Mouse (Mus musculus) CH12.LX (cell line): ENCODE measurements around the gene Exd2. TPM values are rescaled to one million over a fixed set of nuclear protein-coding genes. Genes with fewer than 3 reads are reported as not detected.

Source experiments
- DNase-seq: peaks from one replicate; pipeline ENCODE4 v3.0.0-alpha.2; 2013; ENCODE audit errors: extremely low read depth
- H3K27ac ChIP-seq: 2 replicates; pipeline ENCODE4 v1.5.1; 2012; ENCODE audit warnings: low read depth, mild to moderate bottlenecking, control low read depth, moderate library complexity; ENCODE audit not compliant: insufficient read depth
- H3K27me3 ChIP-seq: replicated peaks from 2 replicates; pipeline ENCODE3; 2012; ENCODE audit warnings: inconsistent platforms
- H3K36me3 ChIP-seq, 2 experiments: replicated peaks in 1 of 2; 2 replicates each; pipeline versions ENCODE3 to v1.6.1; 2012; ENCODE audit warnings: inconsistent platforms in 1 of 2, low read length in 1 of 2, mild to moderate bottlenecking in 1 of 2, mixed read lengths in 1 of 2, moderate library complexity in 1 of 2; ENCODE audit not compliant: control insufficient read depth in 1 of 2, insufficient read depth in 1 of 2
- H3K4me1 ChIP-seq, 2 experiments: 2 replicates each; pipeline ENCODE4 v1.6.1; 2012; ENCODE audit warnings: inconsistent platforms in 1 of 2, moderate library complexity in 1 of 2; ENCODE audit not compliant: insufficient read depth in 2 of 2, control insufficient read depth in 1 of 2
- H3K4me2 ChIP-seq: 2 replicates; pipeline ENCODE4 v1.6.1; 2012; ENCODE audit warnings: low read depth, mild to moderate bottlenecking, control low read depth; ENCODE audit not compliant: poor library complexity, insufficient read depth, severe bottlenecking
- H3K4me3 ChIP-seq, 3 experiments: fragments of 150-350 bp in 1 of 3; sonication (generic) in 1 of 3; replicated peaks in 1 of 3; 2 replicates each; pipeline versions ENCODE3 to v1.5.1; 2011 to 2012; ENCODE audit warnings: low read depth in 2 of 3, low read length in 2 of 3, mild to moderate bottlenecking in 2 of 3, moderate library complexity in 2 of 3, control low read depth in 1 of 3, improper control_type of control experiment in 1 of 3, inconsistent platforms in 1 of 3, mixed read lengths in 1 of 3; ENCODE audit not compliant: poor library complexity in 1 of 3
- H3K79me2 ChIP-seq: replicated peaks from 2 replicates; pipeline ENCODE4 v1.6.1; 2012; ENCODE audit warnings: mild to moderate bottlenecking, moderate library complexity; ENCODE audit not compliant: control insufficient read depth, poor library complexity, insufficient read depth, severe bottlenecking; ENCODE audit errors: extremely low read depth
- H3K9ac ChIP-seq: 2 replicates; pipeline ENCODE4 v1.6.1; 2012; ENCODE audit warnings: low read depth, mild to moderate bottlenecking, control low read depth, moderate library complexity; ENCODE audit not compliant: insufficient read depth
- H3K9me3 ChIP-seq: replicated peaks from 2 replicates; pipeline ENCODE3; 2012; ENCODE audit warnings: low read length, inconsistent platforms, mixed read lengths
- CHD2 ChIP-seq: IDR thresholded peaks from 2 replicates; pipeline ENCODE4 v1.6.1; 2011; ENCODE audit warnings: low read length, improper control_type of control experiment
- CTCF ChIP-seq, 2 experiments: IDR thresholded peaks in 1 of 2; conservative IDR thresholded peaks in 1 of 2; 2 replicates each; pipeline ENCODE4 v1.5.1; 2011 to 2012; ENCODE audit warnings: low read depth in 2 of 2, low read length in 2 of 2, improper control_type of control experiment in 1 of 2, inconsistent platforms in 1 of 2, mild to moderate bottlenecking in 1 of 2, moderate library complexity in 1 of 2
- ELF1 ChIP-seq: IDR thresholded peaks from 2 replicates; pipeline ENCODE4 v1.6.1; 2014; ENCODE audit warnings: low read depth, mild to moderate bottlenecking, inconsistent platforms, low read length, improper control_type of control experiment
- JUN ChIP-seq: IDR thresholded peaks from 2 replicates; pipeline ENCODE4 v1.6.1; 2011; ENCODE audit warnings: low read depth, mild to moderate bottlenecking, low read length, improper control_type of control experiment, moderate library complexity; ENCODE audit not compliant: insufficient read depth
- KAT2A ChIP-seq: IDR thresholded peaks from 2 replicates; pipeline ENCODE4 v1.6.1; 2012; ENCODE audit warnings: low read length, improper control_type of control experiment, inconsistent platforms; ENCODE audit not compliant: insufficient replicate concordance
- MAX ChIP-seq: IDR thresholded peaks from 2 replicates; pipeline ENCODE4 v1.6.1; 2011; ENCODE audit warnings: low read length, improper control_type of control experiment
- MAZ ChIP-seq: IDR thresholded peaks from 2 replicates; pipeline ENCODE4 v1.6.1; 2012; ENCODE audit warnings: low read depth, mild to moderate bottlenecking, inconsistent platforms, low read length, improper control_type of control experiment, moderate library complexity
- NRF1 ChIP-seq: IDR thresholded peaks from 2 replicates; pipeline ENCODE4 v1.6.1; 2014; ENCODE audit warnings: low read depth, mild to moderate bottlenecking, inconsistent platforms, low read length, improper control_type of control experiment, moderate library complexity
- POLR2AphosphoS2 ChIP-seq: IDR thresholded peaks from 2 replicates; pipeline ENCODE4 v1.6.1; 2011; ENCODE audit warnings: low read depth, low read length, improper control_type of control experiment
- RAD21 ChIP-seq: IDR thresholded peaks from 2 replicates; pipeline ENCODE4 v1.6.1; 2011; ENCODE audit warnings: low read depth, mild to moderate bottlenecking, low read length, improper control_type of control experiment, moderate library complexity
- RCOR1 ChIP-seq: conservative IDR thresholded peaks from 2 replicates; pipeline ENCODE4 v1.6.1; 2012; ENCODE audit warnings: low read depth, mild to moderate bottlenecking, inconsistent platforms, low read length, improper control_type of control experiment
- TBP ChIP-seq: conservative IDR thresholded peaks from 2 replicates; pipeline ENCODE4 v1.6.1; 2011; ENCODE audit warnings: low read depth, low read length, improper control_type of control experiment
- TCF12 ChIP-seq: IDR thresholded peaks from 2 replicates; pipeline ENCODE4 v1.6.1; 2014; ENCODE audit warnings: low read depth, mild to moderate bottlenecking, inconsistent platforms, low read length, improper control_type of control experiment
- UBTF ChIP-seq: IDR thresholded peaks from 2 replicates; pipeline ENCODE4 v1.6.1; 2012; ENCODE audit warnings: low read depth, mild to moderate bottlenecking, inconsistent platforms, low read length, improper control_type of control experiment, moderate library complexity
- USF1 ChIP-seq: IDR thresholded peaks from 2 replicates; pipeline ENCODE4 v1.6.1; 2014; ENCODE audit warnings: low read depth, mild to moderate bottlenecking, inconsistent platforms, low read length, improper control_type of control experiment
- ZNF384 ChIP-seq: IDR thresholded peaks from 2 replicates; pipeline ENCODE4 v1.6.1; 2012; ENCODE audit warnings: low read depth, low read length, improper control_type of control experiment, inconsistent platforms
- dilution Hi-C: fragments of 300-500 bp; cut with MboI; formaldehyde crosslinking; loops from 2 replicates; pipeline ENCODE4 v1.14.3; 2020; ENCODE audit warnings: low sequenced_read_pairs; ENCODE audit not compliant: extremely low pct_unique_long_range_greater_than_20kb, extremely low pct_ligation_motif_present
- in situ Hi-C: fragments of 300-500 bp; cut with MboI; formaldehyde crosslinking; loops from 3 replicates; pipeline ENCODE4 v1.14.3; 2019; ENCODE audit warnings: low sequenced_read_pairs, low pct_ligation_motif_present, low pct_unique_long_range_greater_than_20kb, mixed read lengths
- polyA plus RNA-seq: library from polyadenylated mRNA; unstranded; fragments of >175 nt; gene quantifications from 2 replicates; pipeline ENCODE4 v1.2.1, GENCODE M21; 2012; ENCODE audit warnings: low read depth; ENCODE audit not compliant: insufficient read length
- total RNA-seq, 2 experiments: library from RNA; depleted of rRNA; stranded (reverse); fragments of 300-350 nt in 1 of 2; fragments of >200 nt in 1 of 2; gene quantifications; 2 replicates each; pipeline ENCODE4 v1.2.3; 2012 to 2014

Gene Exd2
- total and polyA plus RNA-seq, 3 experiments: 11.2 to 15.0 (median 11.3) TPM

GRCm38 (mm10) chr12:80495691-80496090 lies 32.8 kb downstream of the Exd2 start:
- Histone ChIP-seq H3K27me3 (no peaks in the 10 kb centered on the region), H3K27ac (no peak overlapping the region), H3K9ac (no peak overlapping the region), H3K4me2 (no peak overlapping the region), H3K36me3 (peaks cover 9 to 32% of the 10 kb centered on the region in 2 experiments), H3K9me3 (no peaks in the 10 kb centered on the region), H3K4me3 (no peak overlapping the region), H3K79me2 (no peaks in the 10 kb centered on the region), H3K4me1 (peaks cover 0 to 16% of the 10 kb centered on the region in 2 experiments; a peak in 2 of 4 replicates)
- dilution Hi-C loops: no loop called here
- in situ Hi-C loops: no loop called here
- no peak for TF ChIP-seq JUN
- no peak for TF ChIP-seq POLR2AphosphoS2
- TF ChIP-seq ELF1: no peak
- no peak for TF ChIP-seq KAT2A
- TF ChIP-seq NRF1: no peak
- no peak for TF ChIP-seq UBTF
- no peak for TF ChIP-seq TCF12
- no peak for TF ChIP-seq ZNF384
- no peak for TF ChIP-seq TBP
- DNase-seq: no peak

- Histone ChIP-seq H3K27me3 (no peaks in the 10 kb centered on the region), H3K9me3 (no peaks in the 10 kb centered on the region), H3K9ac (no peak overlapping the region), H3K4me2 (no peak overlapping the region), H3K36me3 (peaks cover 2 to 17% of the 10 kb centered on the region in 2 experiments), H3K27ac (no peak overlapping the region), H3K79me2 (no peaks in the 10 kb centered on the region)
- dilution Hi-C loops (no loop called here), in situ Hi-C loops (no loop called here)
- no peak for DNase-seq
- TF ChIP-seq RCOR1 (no peak), RAD21 (peak; percentile 47), CTCF (conservative IDR thresholded peaks at IDR 0.05 in 1 of 2, IDR thresholded peaks at IDR 0.05 in 1 of 2; ENCODE audit: low read depth in 2 of 2, low read length in 2 of 2) (peak in 1 of 2 experiments; percentile 46; a peak in 2 of 4 replicates)
- TF ChIP-seq, all 38 proteins: peak for 2
- no peak overlapping the region for H3K4me3 ChIP-seq
- H3K4me1 ChIP-seq: peaks cover 0 to 9% of the 10 kb centered on the region in 2 experiments; a peak in 2 of 4 replicates
Observed at GRCm38 (mm10) chr12:80498356-80498755, 35.5 kb downstream of the Exd2 start.

- Histone ChIP-seq H3K4me1 (peaks cover 0 to 14% of the 10 kb centered on the region in 2 experiments; a peak in 2 of 4 replicates), H3K27me3 (no peaks in the 10 kb centered on the region), H3K79me2 (no peaks in the 10 kb centered on the region), H3K4me3 (no peak overlapping the region), H3K27ac (no peak overlapping the region), H3K9me3 (no peaks in the 10 kb centered on the region), H3K9ac (no peak overlapping the region), H3K36me3 (peaks cover 2 to 15% of the 10 kb centered on the region in 2 experiments), H3K4me2 (no peak overlapping the region)
- DNase-seq: no peak
- dilution Hi-C loops: no loop called here
- in situ Hi-C loops: no loop called here
- TF ChIP-seq MAX (no peak), CHD2 (no peak), USF1 (no peak), MAZ (no peak), TBP (no peak), POLR2AphosphoS2 (no peak)
Observed at GRCm38 (mm10) chr12:80500506-80500905, 37.6 kb downstream of the Exd2 start.
